Mouse (Mus musculus): Measurements from ENCODE around the gene Serpinb3a. TPM values are rescaled to one million over a fixed set of nuclear protein-coding genes. Genes with fewer than 3 reads are reported as not detected.

The Serpinb3a gene
- polyA plus RNA-seq (2014; fragmentation: Illumina TruSeq; extraction: RNeasy Lipid Tissue Mini Kit (QIAGEN cat#74804); ENCODE audit: low read depth, low replicate concordance), result not detected

DNA sequence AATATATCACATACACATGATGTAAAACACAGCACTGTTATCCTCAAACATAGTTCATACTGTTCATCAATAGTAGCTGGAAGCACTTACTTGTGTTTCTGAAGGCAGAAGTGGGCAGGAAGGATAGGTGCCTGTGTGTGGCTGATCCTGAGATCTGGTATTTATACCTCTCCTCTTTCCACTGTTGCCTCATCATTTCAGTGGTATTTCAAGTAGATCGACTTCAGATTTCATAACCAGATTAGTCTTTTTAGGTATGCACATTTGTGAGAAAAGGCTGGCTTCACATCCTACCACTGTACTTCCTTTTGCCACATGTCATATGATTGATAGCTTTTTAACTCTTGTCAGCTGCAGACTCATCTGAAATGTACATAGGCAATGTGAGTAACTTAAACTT lies at the start of gene Serpinb3a:
Serpinb3a (minus strand) TSS at position 101 of the 400 bp plus-strand sequence.

DNA sequence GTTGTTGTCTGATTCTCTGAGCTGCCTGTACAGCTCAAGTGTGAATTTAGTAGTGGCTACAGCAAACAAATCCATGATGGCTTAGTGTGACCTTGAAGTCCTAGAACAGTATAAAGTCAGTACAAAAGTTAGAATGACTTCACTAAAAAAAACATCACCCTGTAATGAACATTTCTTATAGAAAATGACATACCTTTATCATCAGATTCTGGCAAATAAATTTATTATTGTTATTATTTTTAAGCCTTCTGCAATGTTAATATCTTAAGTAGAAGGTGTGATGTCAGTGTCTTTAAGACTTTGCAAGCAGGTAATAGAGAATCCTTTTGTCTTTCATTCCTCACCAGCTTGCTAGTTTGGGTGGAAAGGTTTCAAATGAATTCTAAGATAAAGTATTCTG lies 31.3 kb upstream of the Serpinb3a start, which contains the start of gene Serpinb3d:
Serpinb3d (minus strand) TSS at position 101 of the 400 bp plus-strand sequence.

Other genes starting within 250 kb of the Serpinb3a start
- gene Serpinb5, start 191.1 kb downstream of the Serpinb3a start, polyA plus RNA-seq (2014; fragmentation: Illumina TruSeq; extraction: RNeasy Lipid Tissue Mini Kit (QIAGEN cat#74804); ENCODE audit: low read depth, low replicate concordance), result not detected
- gene Serpinb12, start 117.9 kb downstream of the Serpinb3a start, polyA plus RNA-seq (2014; fragmentation: Illumina TruSeq; extraction: RNeasy Lipid Tissue Mini Kit (QIAGEN cat#74804); ENCODE audit: low read depth, low replicate concordance), result not detected
- gene Serpinb13, start 71.3 kb downstream of the Serpinb3a start, polyA plus RNA-seq (2014; fragmentation: Illumina TruSeq; extraction: RNeasy Lipid Tissue Mini Kit (QIAGEN cat#74804); ENCODE audit: low read depth, low replicate concordance), result not detected
- not detected for gene Serpinb3d, start 31.2 kb upstream of the Serpinb3a start, polyA plus RNA-seq (2014; fragmentation: Illumina TruSeq; extraction: RNeasy Lipid Tissue Mini Kit (QIAGEN cat#74804); ENCODE audit: low read depth, low replicate concordance)
- not detected for gene Serpinb3b, start 226.1 kb upstream of the Serpinb3a start, polyA plus RNA-seq (2014; fragmentation: Illumina TruSeq; extraction: RNeasy Lipid Tissue Mini Kit (QIAGEN cat#74804); ENCODE audit: low read depth, low replicate concordance)
- not detected for gene Serpinb3c, start 226.1 kb upstream of the Serpinb3a start, polyA plus RNA-seq (2014; fragmentation: Illumina TruSeq; extraction: RNeasy Lipid Tissue Mini Kit (QIAGEN cat#74804); ENCODE audit: low read depth, low replicate concordance)

Measured in liver, adult 10 weeks (tissue).